Mouse (Mus musculus): ENCODE results near the gene Ccdc14.
"Not testable (repeated sequence)": the region's sequence is repeated elsewhere in the genome, so short reads cannot be mapped to it uniquely, and the experiment has no call there.

Ccdc14 gene

DNA sequence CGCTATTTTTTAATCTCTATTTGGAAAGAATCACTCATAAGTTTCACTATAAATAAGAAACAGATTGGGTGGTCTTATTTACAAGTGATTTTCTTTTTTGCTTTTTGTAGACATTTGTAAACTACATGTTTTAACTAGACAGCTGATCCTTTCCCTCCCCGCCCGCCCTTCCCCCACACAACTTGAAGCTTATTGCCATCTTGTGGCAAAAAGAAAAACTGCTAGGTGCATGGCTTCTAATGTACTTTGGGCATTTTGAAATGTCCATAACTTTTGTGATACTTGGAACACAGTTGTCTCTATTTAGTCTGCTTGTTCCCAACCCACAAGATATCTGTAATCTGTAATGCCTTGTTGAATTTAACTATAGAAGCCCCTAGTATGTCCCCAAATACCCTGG, 21.1 kb downstream of the Ccdc14 start:
- no peak for DNase-seq (ENCODE audit: low spot score)

- DNase-seq (ENCODE audit: low spot score), result no peak
Observed at GRCm38 (mm10) chr16:34725156-34725555, 34.7 kb downstream of the Ccdc14 start.

GRCm38 (mm10) chr16:34728610-34729009, 38.2 kb downstream of the Ccdc14 start:
- DNase-seq (ENCODE audit: low spot score), result not testable (repeated sequence)

- DNase-seq (ENCODE audit: low spot score), result no peak
Observed at GRCm38 (mm10) chr16:34729371-34729770, 39.0 kb downstream of the Ccdc14 start.

DNA sequence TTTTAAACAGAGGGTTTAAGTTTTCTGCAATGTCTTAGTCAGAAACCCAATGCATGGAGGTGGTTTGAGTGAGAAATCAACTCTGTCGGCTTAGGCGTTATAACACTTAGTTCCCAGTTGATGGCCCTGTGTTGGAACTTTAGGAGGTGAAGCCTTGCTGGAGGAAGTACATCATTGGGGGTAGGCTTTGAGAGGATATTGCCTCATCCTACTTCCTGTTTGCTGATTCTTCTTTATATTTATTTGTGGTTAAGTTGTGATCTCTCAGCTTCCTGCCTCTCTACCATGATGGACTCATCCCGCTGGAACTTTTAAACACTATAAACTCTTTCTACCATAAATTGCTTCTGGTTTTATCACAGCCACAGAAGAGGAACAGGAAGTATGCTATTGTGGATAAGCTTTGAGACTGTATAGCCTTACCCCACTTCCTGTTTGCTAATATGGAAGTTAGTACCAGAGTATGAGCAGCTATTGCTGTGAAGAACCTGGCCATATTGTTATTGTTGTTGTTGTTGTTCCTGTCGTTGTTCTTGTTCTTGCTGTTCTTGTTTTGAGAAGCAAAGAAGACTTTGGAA, 48.3 kb downstream of the Ccdc14 start:
- DNase-seq (ENCODE audit: low spot score), result no peak

GRCm38 (mm10) chr16:34742930-34743329, 52.5 kb downstream of the Ccdc14 start:
- no peak for DNase-seq (ENCODE audit: low spot score)

GRCm38 (mm10) chr16:34745065-34745585, 54.7 kb downstream of the Ccdc14 start, which contains the start of gene Mylk:
Gene Mylk (plus strand): TSS chr16:34745210.
- peak; percentile 67 for DNase-seq (ENCODE audit: low spot score)

DNA sequence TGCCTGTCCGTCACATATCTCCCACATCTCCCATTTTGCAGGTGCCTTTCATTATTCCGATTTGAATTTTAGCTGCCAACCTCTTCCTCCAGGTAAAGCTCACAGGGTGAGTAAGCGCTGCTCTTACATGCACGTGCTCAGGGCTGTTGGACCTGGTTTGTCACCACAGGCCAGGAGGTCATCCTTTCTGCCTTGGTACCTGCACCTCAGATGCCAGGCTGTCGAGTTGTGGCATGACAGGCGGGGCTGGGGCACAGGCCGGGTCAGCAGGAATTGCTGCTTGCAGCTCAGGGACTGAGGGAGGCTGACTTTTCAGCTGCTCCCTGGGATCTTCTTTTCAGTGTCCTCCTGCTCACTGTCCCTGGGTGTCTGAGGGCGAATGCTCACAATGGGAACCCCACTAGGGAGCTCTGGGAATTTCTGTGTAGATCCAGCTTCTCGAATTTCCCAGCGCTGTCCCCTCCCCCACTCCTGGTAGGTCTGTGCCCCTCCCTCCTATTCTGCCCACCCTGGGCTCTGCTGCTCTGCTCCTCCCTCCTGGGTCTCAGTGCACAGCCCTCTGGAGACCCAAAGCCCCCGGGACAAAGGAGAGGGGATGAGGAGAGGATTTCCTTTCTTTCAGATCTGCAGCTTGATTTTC, 57.8 kb downstream of the Ccdc14 start:
- DNase-seq (ENCODE audit: low spot score), result no peak

DNA sequence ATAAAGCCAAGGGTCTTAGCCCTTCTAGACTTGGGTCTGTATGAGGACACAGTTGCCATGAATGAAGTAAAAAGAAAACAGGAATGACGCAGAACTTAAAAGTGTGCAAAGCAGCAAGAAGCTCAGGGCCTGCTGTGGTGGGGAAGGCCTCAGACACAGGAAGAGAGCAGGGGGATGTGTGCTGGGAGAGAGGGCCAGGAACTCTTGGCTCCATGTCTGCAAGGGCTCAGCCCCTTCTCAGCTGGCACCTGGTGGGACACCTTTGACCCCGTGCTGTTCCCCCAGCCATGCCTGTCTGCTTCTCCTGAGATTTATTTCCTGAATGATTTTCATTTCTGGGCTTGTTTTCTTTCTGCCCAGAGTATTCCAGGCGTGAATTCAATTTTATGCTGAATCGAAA, 59.1 kb downstream of the Ccdc14 start:
- no peak for DNase-seq (ENCODE audit: low spot score)

- no peak for DNase-seq (ENCODE audit: low spot score)
Observed at GRCm38 (mm10) chr16:34752026-34752425, 61.6 kb downstream of the Ccdc14 start.

- DNase-seq (ENCODE audit: low spot score), result no peak
Observed at GRCm38 (mm10) chr16:34752977-34753376, 62.6 kb downstream of the Ccdc14 start.

- DNase-seq (ENCODE audit: low spot score), result no peak
Observed at GRCm38 (mm10) chr16:34756991-34757390, 66.6 kb downstream of the Ccdc14 start.

GRCm38 (mm10) chr16:34758205-34758604, 67.8 kb downstream of the Ccdc14 start:
- DNase-seq (ENCODE audit: low spot score), result no peak

DNA sequence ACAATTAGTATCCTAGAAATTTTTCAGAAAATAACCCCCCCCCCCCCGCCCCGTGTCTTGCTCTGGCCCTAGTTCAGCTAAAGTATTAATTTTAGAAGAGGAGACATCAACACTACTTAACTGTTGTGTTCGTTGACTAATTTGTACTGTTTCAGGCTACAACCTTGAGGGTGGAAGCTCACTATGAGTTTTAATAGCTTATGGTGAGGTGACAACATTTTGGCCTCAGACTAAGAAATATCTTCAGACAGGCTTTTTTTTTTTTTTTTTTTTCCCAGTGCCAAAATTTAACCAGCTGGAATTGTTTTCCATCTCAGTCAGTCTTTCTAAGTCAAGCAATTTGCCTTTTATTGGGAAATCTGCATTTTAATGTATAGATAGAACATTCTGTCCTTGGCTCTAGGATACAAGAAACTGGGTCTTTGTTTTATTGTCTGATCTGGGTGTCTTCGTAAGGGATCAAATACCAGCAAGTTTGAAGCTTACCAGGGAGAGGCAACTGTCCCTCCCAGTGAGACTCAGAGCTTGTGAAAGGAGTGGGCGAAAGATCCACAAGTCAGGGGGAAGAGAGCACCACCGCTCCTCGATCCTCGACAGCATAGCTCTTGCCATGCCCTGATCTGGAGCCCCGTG, 73.7 kb downstream of the Ccdc14 start:
- DNase-seq (ENCODE audit: low spot score), result no peak

- no peak for DNase-seq (ENCODE audit: low spot score)
Observed at GRCm38 (mm10) chr16:34765666-34766065, 75.2 kb downstream of the Ccdc14 start.

- no peak for DNase-seq (ENCODE audit: low spot score)
Observed at GRCm38 (mm10) chr16:34766193-34766592, 75.8 kb downstream of the Ccdc14 start.

DNA sequence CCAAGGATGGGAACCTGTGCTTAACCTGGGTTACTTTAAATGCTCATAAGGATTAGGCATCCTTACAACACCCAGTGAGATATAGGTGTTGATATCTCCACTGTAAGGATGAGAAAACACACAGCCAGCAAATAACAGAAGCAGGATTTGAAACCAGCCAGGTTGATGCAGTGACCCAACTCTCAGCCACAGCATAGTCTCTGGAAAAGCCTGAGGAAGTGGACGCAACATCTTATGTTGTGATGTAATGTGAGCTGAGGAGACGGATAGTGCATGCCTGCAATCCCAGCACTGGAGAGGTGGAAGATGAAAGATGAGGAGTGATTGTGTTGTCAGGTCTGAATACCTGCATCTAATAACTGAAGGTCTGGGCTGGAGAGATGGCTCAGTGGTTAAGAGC, 77.0 kb downstream of the Ccdc14 start:
- DNase-seq (ENCODE audit: low spot score), result no peak

DNA sequence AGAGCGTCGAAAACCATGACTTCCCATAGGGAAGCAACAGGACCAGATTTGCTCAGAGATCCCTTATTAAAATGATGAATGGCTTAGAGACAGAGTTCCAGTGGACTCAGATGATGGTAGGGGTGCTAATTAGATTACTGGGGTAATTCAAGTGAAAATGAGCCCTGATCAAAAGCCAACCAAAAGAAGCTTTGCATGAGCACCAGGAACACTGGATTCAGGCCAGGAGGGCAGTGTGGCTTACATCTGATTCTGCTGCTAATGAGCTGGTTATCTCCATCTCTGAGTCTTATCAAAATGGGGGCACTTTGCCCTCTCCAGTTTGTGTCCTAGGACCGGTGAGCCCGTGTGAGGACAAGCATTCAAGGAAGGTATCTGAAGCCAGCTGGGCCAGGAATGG, 78.0 kb downstream of the Ccdc14 start:
- DNase-seq (ENCODE audit: low spot score), result no peak

- DNase-seq (ENCODE audit: low spot score), result no peak
Observed at GRCm38 (mm10) chr16:34770127-34770526, 79.7 kb downstream of the Ccdc14 start.

GRCm38 (mm10) chr16:34772445-34773032, 82.1 kb downstream of the Ccdc14 start:
- no peak for DNase-seq (ENCODE audit: low spot score)

Data from urinary bladder, postnatal 10 days (tissue).